Mouse (Mus musculus) embryonic facial prominence, embryonic 11.5 days (tissue): ENCODE measurements around the gene Gm47283. TPM values are rescaled to one million over a fixed set of nuclear protein-coding genes. Genes with fewer than 3 reads are reported as not detected.
"Not testable (repeated sequence)": the region's sequence is repeated elsewhere in the genome, so short reads cannot be mapped to it uniquely, and the experiment has no call there.

ENCODE experiments used
- ATAC-seq: fragments of 200-750 bp; cut with Nextera tagmentation; replicated peaks from 2 replicates; pipeline ENCODE4 v1.8.0; 2017; ENCODE audit warnings: low read depth; ENCODE audit not compliant: insufficient number of reproducible peaks, low FRiP score, low TSS enrichment
- DNase-seq: peaks from one replicate; pipeline ENCODE4 v3.0.0-alpha.2; 2015; ENCODE audit warnings: low spot score
- H3K27ac ChIP-seq: fragments of 300-500 bp; sonication (generic); replicated peaks from 2 replicates; pipeline ENCODE4 v1.5.1; 2014; ENCODE audit warnings: mild to moderate bottlenecking, low read depth, low read length, control low read depth
- H3K27me3 ChIP-seq: fragments of 300-500 bp; sonication (generic); 2 replicates; pipeline ENCODE4 v1.6.1; 2014; ENCODE audit warnings: mild to moderate bottlenecking, low read length, moderate library complexity, mixed read lengths; ENCODE audit not compliant: control insufficient read depth, insufficient read depth
- H3K36me3 ChIP-seq: fragments of 300-500 bp; sonication (generic); replicated peaks from 2 replicates; pipeline ENCODE4 v1.6.1; 2014; ENCODE audit warnings: low read depth, mild to moderate bottlenecking, low read length, moderate library complexity, mixed read lengths; ENCODE audit not compliant: control insufficient read depth, insufficient read depth
- H3K4me1 ChIP-seq: fragments of 300-500 bp; sonication (generic); 2 replicates; pipeline ENCODE4 v1.6.1; 2014; ENCODE audit warnings: low read length, mixed read lengths; ENCODE audit not compliant: control insufficient read depth, insufficient read depth
- H3K4me2 ChIP-seq: fragments of 300-500 bp; sonication (generic); 2 replicates; pipeline ENCODE4 v1.6.1; 2014; ENCODE audit warnings: low read depth, mild to moderate bottlenecking, control low read depth, low read length, moderate library complexity
- H3K4me3 ChIP-seq: fragments of 300-500 bp; sonication (generic); 2 replicates; pipeline ENCODE4 v1.5.1; 2014; ENCODE audit warnings: low read depth, low read length, control low read depth
- H3K9ac ChIP-seq: fragments of 300-500 bp; sonication (generic); replicated peaks from 2 replicates; pipeline ENCODE4 v1.6.1; 2014; ENCODE audit warnings: mild to moderate bottlenecking, control low read depth, low read length
- H3K9me3 ChIP-seq: fragments of 300-500 bp; sonication (generic); replicated peaks from 2 replicates; pipeline ENCODE4 v1.6.1; 2016; ENCODE audit warnings: mild to moderate bottlenecking, low read length, inconsistent platforms, mixed read lengths; ENCODE audit not compliant: control insufficient read depth
- WGBS: fragments of 180-500 bp; shearing (Covaris S2); extraction: QIAGEN DNeasy Blood & Tissue Kit; methylation state at CpG from one replicate; pipeline ENCODE4 v1.1.7; 2014; 5-methylcytosine and 5-hydroxymethylcytosine counted together
- polyA plus RNA-seq: library from polyadenylated mRNA; unstranded; fragments of >200 nt; fragmentation: Nextera tagmentation; extraction: Ambion mirVana; gene quantifications from 2 replicates; pipeline ENCODE4 v1.2.1, GENCODE M21; 2014

Gene Gm47283
- polyA plus RNA-seq: not detected in 2 replicates

GRCm38 (mm10) chrY:90784438-90784837 lies at the start of gene Gm47283:
Gm47283 (plus strand) TSS chrY:90784738.
- not testable (repeated sequence) for H3K9ac ChIP-seq, H3K27ac ChIP-seq, H3K4me1 ChIP-seq, H3K27me3 ChIP-seq, H3K4me3 ChIP-seq, H3K9me3 ChIP-seq, ATAC-seq, H3K36me3 ChIP-seq, H3K4me2 ChIP-seq, DNase-seq
- WGBS: no CpG with 5 or more reads among the region's 48 CpGs

GRCm38 (mm10) chrY:90735181-90735895 lies 49.2 kb upstream of the Gm47283 start:
- H3K4me1 ChIP-seq, H3K4me3 ChIP-seq, H3K27me3 ChIP-seq, H3K9ac ChIP-seq, ATAC-seq, DNase-seq, H3K4me2 ChIP-seq, H3K27ac ChIP-seq: not testable (repeated sequence)
- Histone ChIP-seq H3K9me3 (peaks cover 19% of the 10 kb centered on the region), H3K36me3 (peaks cover 19% of the 10 kb centered on the region)
- WGBS: 86% methylated on average over 5 of the region's 5 CpGs

GRCm38 (mm10) chrY:90736217-90737000 lies 48.1 kb upstream of the Gm47283 start:
- not testable (repeated sequence) for H3K4me2 ChIP-seq, ATAC-seq, H3K4me1 ChIP-seq, H3K9ac ChIP-seq, H3K27ac ChIP-seq, H3K4me3 ChIP-seq, H3K27me3 ChIP-seq
- H3K9me3 ChIP-seq: peaks cover 27% of the 10 kb centered on the region
- H3K36me3 ChIP-seq: peaks cover 22% of the 10 kb centered on the region
- whole genome bisulfite sequencing: 80% methylated on average over 6 of the region's 9 CpGs
- peak; percentile 31 for DNase-seq

GRCm38 (mm10) chrY:90737606-90738430 lies 46.7 kb upstream of the Gm47283 start:
- ATAC-seq: no peak
- H3K4me2 ChIP-seq: no peak overlapping the region
- 74% methylated on average over 3 of the region's 7 CpGs for WGBS
- DNase-seq: no peak
- no peak overlapping the region for H3K4me3 ChIP-seq
- peaks cover 33% of the 10 kb centered on the region for H3K36me3 ChIP-seq
- no peak overlapping the region for H3K9ac ChIP-seq
- H3K27ac ChIP-seq: no peak overlapping the region
- H3K4me1 ChIP-seq: 0 out of 2 replicates have a peak, but pooled peaks cover 2% of the 10 kb centered on the region
- H3K27me3 ChIP-seq: no peaks in the 10 kb centered on the region
- H3K9me3 ChIP-seq: peaks cover 37% of the 10 kb centered on the region

DNA sequence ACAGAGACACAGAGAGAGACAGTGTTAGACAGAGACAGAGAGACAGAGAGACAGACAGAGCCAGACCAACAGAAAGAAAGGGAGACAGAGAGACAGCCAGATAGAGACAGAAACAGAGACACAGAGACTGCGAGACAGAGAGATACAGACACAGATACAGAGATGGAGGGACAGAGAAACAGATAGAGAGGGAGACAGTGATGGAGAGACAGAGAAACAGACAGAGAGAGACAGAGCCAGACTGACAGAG lies 46.2 kb upstream of the Gm47283 start:
- H3K27me3 ChIP-seq: no peaks in the 10 kb centered on the region
- H3K4me1 ChIP-seq: 0 out of 2 replicates have a peak, but pooled peaks cover 2% of the 10 kb centered on the region
- no peak overlapping the region for H3K4me3 ChIP-seq
- no peak for DNase-seq
- peaks cover 38% of the 10 kb centered on the region for H3K9me3 ChIP-seq
- no peak overlapping the region for H3K4me2 ChIP-seq
- no peak overlapping the region for H3K27ac ChIP-seq
- ATAC-seq: no peak
- peaks cover 34% of the 10 kb centered on the region for H3K36me3 ChIP-seq
- WGBS: 80% methylated on average over 1 of the region's 1 CpGs
- no peak overlapping the region for H3K9ac ChIP-seq

- H3K27ac ChIP-seq, H3K4me2 ChIP-seq, H3K27me3 ChIP-seq, H3K4me1 ChIP-seq, H3K4me3 ChIP-seq, H3K9ac ChIP-seq: not testable (repeated sequence)
- H3K36me3 ChIP-seq: peaks cover 34% of the 10 kb centered on the region
- DNase-seq (peak; percentile 72), ATAC-seq (peak; percentile 12; the same call in 1 of the 2 replicates)
- peaks cover 38% of the 10 kb centered on the region for H3K9me3 ChIP-seq
- 76% methylated on average over 28 of the region's 28 CpGs for WGBS
Observed at GRCm38 (mm10) chrY:90738841-90739530, 45.6 kb upstream of the Gm47283 start.

- Histone ChIP-seq H3K36me3 (peaks cover 34% of the 10 kb centered on the region), H3K9me3 (peaks cover 38% of the 10 kb centered on the region)
- not testable (repeated sequence) for H3K4me3 ChIP-seq, H3K27me3 ChIP-seq, ATAC-seq, H3K9ac ChIP-seq, H3K27ac ChIP-seq, H3K4me1 ChIP-seq, H3K4me2 ChIP-seq
- 51% methylated on average over 11 of the region's 11 CpGs for WGBS
- peak; percentile 53 for DNase-seq
Observed at GRCm38 (mm10) chrY:90739531-90740012, 45.0 kb upstream of the Gm47283 start.
